Mouse (Mus musculus): ENCODE results near the gene Snd1.

GRCm38 (mm10) chr6:28922371-28922770, 447.4 kb downstream of the Snd1 start:
- no peak for TF ChIP-seq CEBPB (IDR thresholded peaks at IDR 0.05; ENCODE audit: insufficient read depth, poor library complexity, severe bottlenecking)
- no peak for TF ChIP-seq POLR2A (IDR thresholded peaks at IDR 0.05; ENCODE audit: insufficient read length, low read depth)
- no peak for TF ChIP-seq E2F4 (IDR thresholded peaks at IDR 0.05; ENCODE audit: insufficient read depth)
- TF ChIP-seq MYOG (IDR thresholded peaks at IDR 0.05; ENCODE audit: control insufficient read depth in 1 of 3, insufficient read depth in 1 of 3, insufficient read length in 2 of 3, low read depth in 2 of 3): no peak
- TF ChIP-seq MAX (IDR thresholded peaks at IDR 0.05; ENCODE audit: low read depth): no peak
- TF ChIP-seq POLR2AphosphoS2 (IDR thresholded peaks at IDR 0.05; ENCODE audit: insufficient read length, low read depth): no peak
- no peak for TF ChIP-seq USF1 (IDR thresholded peaks at IDR 0.05; ENCODE audit: low read depth)
- TF ChIP-seq REST (IDR thresholded peaks at IDR 0.05; ENCODE audit: insufficient read depth, insufficient read length): no peak
- TF ChIP-seq TCF3 (IDR thresholded peaks at IDR 0.05; ENCODE audit: insufficient read length, low read depth): no peak

Measured in myocyte (in vitro differentiated cells).